In the genomic region with DNA sequence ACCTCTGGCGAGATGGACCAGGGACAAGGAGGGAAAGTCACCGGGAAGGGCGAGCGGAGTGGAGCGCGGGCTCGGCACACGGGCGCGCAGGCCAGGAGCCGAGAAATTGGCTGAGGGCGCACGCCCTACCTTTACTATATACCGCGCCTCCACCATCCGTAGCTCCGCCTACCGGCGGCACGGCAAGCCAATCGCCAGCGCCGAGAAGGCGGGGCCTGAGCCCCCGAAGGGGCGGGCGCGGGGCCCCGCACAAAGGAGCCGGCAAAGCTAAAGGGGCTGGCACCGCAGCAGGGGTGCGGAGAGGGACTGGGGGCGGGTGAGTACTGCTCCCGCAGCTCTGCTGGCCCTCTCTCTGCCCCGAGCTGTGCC, we compare ENCODE assay signal across 8 mouse cellular contexts. TPM values are rescaled to one million over a fixed set of nuclear protein-coding genes. Genes with fewer than 3 reads are reported as not detected.
DNase-seq lines count a peak whose midpoint lies in the region; ATAC-seq lines count a peak whose summit lies in the region.

A gene (minus strand): TSS at position 111 of the 369 bp plus-strand sequence.

- H3K9me3 ChIP-seq in hindbrain, embryonic 14.5 days (ENCODE audit: control insufficient read depth, low read length), result no peaks in the 10 kb centered on the region

- peaks cover 46% of the 10 kb centered on the region for H3K4me1 ChIP-seq in hindbrain, embryonic 14.5 days (replicated peaks; ENCODE audit: control insufficient read depth, insufficient read depth, low read length)

- ATAC-seq in hindbrain, embryonic 14.5 days (ENCODE audit: low FRiP score), result peak; percentile 95

- peak within 1 kb of the TSS; percentile 87 for H3K4me3 ChIP-seq in hindbrain, embryonic 14.5 days (replicated peaks; ENCODE audit: low read length)

- H3K27ac ChIP-seq in hindbrain, embryonic 14.5 days, result peak within 1 kb of the TSS; percentile 97

- H3K36me3 ChIP-seq in hindbrain, embryonic 14.5 days (replicated peaks; ENCODE audit: control insufficient read depth, insufficient read depth), result peaks cover 6% of the 10 kb centered on the region; the same call in 1 of the 2 replicates

- peak; percentile 94 for DNase-seq in R1 (ENCODE audit: low read depth, low spot score)
- peak; percentile 95 to 97 for DNase-seq in cerebellum, postnatal 10 days
- peak; percentile 91 for DNase-seq in frontal cortex, postnatal 36 days (ENCODE audit: low spot score in 2 of 2)
- peak; percentile 92 for DNase-seq in hindbrain, embryonic 14.5 days (ENCODE audit: low spot score)
- DNase-seq in left cerebral cortex, adult 11 months (ENCODE audit: low spot score), result peak; percentile 82
- peak; percentile 89 for DNase-seq in lung, postnatal 36 days
- DNase-seq in right cerebral cortex, adult 2 months (ENCODE audit: low spot score in 2 of 2), result peak; percentile 86 to 89
- DNase-seq in urinary bladder, postnatal 10 days (ENCODE audit: low spot score), result peak; percentile 48

- WGBS in hindbrain, embryonic 14.5 days, result under 1% methylated on average over 34 of the region's 35 CpGs

- H3K27me3 ChIP-seq in hindbrain, embryonic 14.5 days (ENCODE audit: control insufficient read depth, insufficient read depth, low read length), result no peaks in the 10 kb centered on the region

- H3K4me2 ChIP-seq in hindbrain, embryonic 14.5 days (replicated peaks), result peak within 1 kb of the TSS; percentile 82

- peak within 1 kb of the TSS; percentile 92 for H3K9ac ChIP-seq in hindbrain, embryonic 14.5 days

RNA-seq across cellular contexts. Expression of the gene that starts here (rescaled TPM):
- polyA plus RNA-seq in hindbrain, embryonic 14.5 days (2014; fragmentation: Nextera tagmentation; extraction: Ambion mirVana), result 237 and 333 TPM in 2 replicates

Comparison
In these comparisons a context has a peak if more than half of its experiments do, and no peak if none do; other contexts are left out.
1. Peak in every context shown above with its lines: DNase-seq, ATAC-seq, H3K4me3 ChIP-seq and H3K27ac ChIP-seq.